Mouse (Mus musculus) olfactory bulb, adult 2 months (tissue): ENCODE data around the gene Ppdpf. TPM values are rescaled to one million over a fixed set of nuclear protein-coding genes. Genes with fewer than 3 reads are reported as not detected.

Experiments
- H3K27ac ChIP-seq: fragments of 200-500 bp; 2 replicates; pipeline ENCODE4 v1.5.1; 2012; ENCODE audit warnings: low read depth, low read length; ENCODE audit not compliant: insufficient read depth
- H3K4me1 ChIP-seq: fragments of 200-500 bp; 2 replicates; pipeline ENCODE4 v1.6.1; 2012; ENCODE audit warnings: low read length; ENCODE audit not compliant: control insufficient read depth, insufficient read depth
- H3K4me3 ChIP-seq: fragments of 200-500 bp; 2 replicates; pipeline ENCODE4 v1.5.1; 2012; ENCODE audit warnings: mild to moderate bottlenecking, low read depth, low read length, moderate library complexity; ENCODE audit not compliant: insufficient read depth
- CTCF ChIP-seq: fragments of 200-500 bp; IDR thresholded peaks from 2 replicates; pipeline ENCODE4 v1.5.1; 2012; ENCODE audit warnings: low read depth, mild to moderate bottlenecking, low read length, moderate library complexity; ENCODE audit not compliant: insufficient read depth
- POLR2A ChIP-seq: fragments of 200-500 bp; IDR thresholded peaks from 2 replicates; pipeline ENCODE4 v1.6.1; 2012; ENCODE audit warnings: mild to moderate bottlenecking, low read depth, low read length, moderate library complexity; ENCODE audit not compliant: insufficient read depth
- WGBS: fragments of 180-500 bp; shearing (Covaris S2); methylation state at CpG from one replicate; pipeline ENCODE4 v1.1.7; 2018; 5-methylcytosine and 5-hydroxymethylcytosine counted together
- polyA plus RNA-seq: library from polyadenylated mRNA; stranded (reverse); fragments of >200 nt; gene quantifications from 2 replicates; pipeline ENCODE4 v1.2.4, GENCODE M21; 2012; ENCODE audit warnings: low replicate concordance; ENCODE audit not compliant: missing spikeins, insufficient read depth, insufficient read length

The Ppdpf gene
- polyA plus RNA-seq, 1 experiment = not detected

GRCm38 (mm10) chr2:181158471-181158870, 28.6 kb upstream of the Ppdpf start:
- 82% methylated on average over 2 of the region's 2 CpGs for WGBS
- H3K4me1 ChIP-seq = peaks cover 40% of the 10 kb centered on the region
- peak overlapping the region; percentile 95 for H3K27ac ChIP-seq
- no peak for TF ChIP-seq POLR2A
- no peak for TF ChIP-seq CTCF
- no peak overlapping the region for H3K4me3 ChIP-seq

- 15% methylated on average over 7 of the region's 7 CpGs for WGBS
Observed at GRCm38 (mm10) chr2:181159091-181159514, 27.9 kb upstream of the Ppdpf start.

GRCm38 (mm10) chr2:181159771-181160170, 27.3 kb upstream of the Ppdpf start:
- 7% methylated on average over 2 of the region's 2 CpGs for WGBS
- H3K4me1 ChIP-seq = peaks cover 29% of the 10 kb centered on the region
- no peak for TF ChIP-seq POLR2A
- no peak for TF ChIP-seq CTCF
- no peak overlapping the region for H3K4me3 ChIP-seq
- peak overlapping the region; percentile 88 for H3K27ac ChIP-seq

More at GRCm38 (mm10) chr2:181159091-181159514, 27.9 kb upstream of the Ppdpf start:
- TF ChIP-seq POLR2A (no peak), CTCF (no peak)
- Histone ChIP-seq H3K4me1 (peaks cover 34% of the 10 kb centered on the region), H3K4me3 (no peak overlapping the region), H3K27ac (peak overlapping the region; percentile 88)

GRCm38 (mm10) chr2:181160821-181161220, 26.2 kb upstream of the Ppdpf start:
- TF ChIP-seq POLR2A (no peak), CTCF (no peak)
- H3K4me1 ChIP-seq = peaks cover 23% of the 10 kb centered on the region
- H3K4me3 ChIP-seq = no peak overlapping the region
- WGBS = 57% methylated on average over 4 of the region's 4 CpGs
- no peak overlapping the region for H3K27ac ChIP-seq

- 67% methylated on average over 5 of the region's 5 CpGs for WGBS
- no peak overlapping the region for H3K4me3 ChIP-seq
- H3K27ac ChIP-seq = no peak overlapping the region
- no peaks in the 10 kb centered on the region for H3K4me1 ChIP-seq
- TF ChIP-seq POLR2A = no peak
- TF ChIP-seq CTCF = no peak
Observed at GRCm38 (mm10) chr2:181166469-181166868, 20.6 kb upstream of the Ppdpf start.

GRCm38 (mm10) chr2:181174646-181175045, 12.4 kb upstream of the Ppdpf start:
- Histone ChIP-seq H3K27ac (no peak overlapping the region), H3K4me1 (no peaks in the 10 kb centered on the region), H3K4me3 (no peak overlapping the region)
- no peak for TF ChIP-seq POLR2A
- TF ChIP-seq CTCF = no peak
- 74% methylated on average over 3 of the region's 3 CpGs for WGBS

GRCm38 (mm10) chr2:181178015-181178414, 9.0 kb upstream of the Ppdpf start:
- Histone ChIP-seq H3K27ac (no peak overlapping the region), H3K4me3 (no peak overlapping the region), H3K4me1 (no peaks in the 10 kb centered on the region)
- TF ChIP-seq POLR2A (no peak), CTCF (no peak)
- 82% methylated on average over 3 of the region's 3 CpGs for WGBS

- H3K4me3 ChIP-seq = no peak overlapping the region
- TF ChIP-seq POLR2A (no peak), CTCF (no peak)
- H3K4me1 ChIP-seq = no peaks in the 10 kb centered on the region
- H3K27ac ChIP-seq = no peak overlapping the region
- WGBS = 92% methylated on average over 5 of the region's 5 CpGs
Observed at GRCm38 (mm10) chr2:181178471-181178870, 8.6 kb upstream of the Ppdpf start.

GRCm38 (mm10) chr2:181180898-181181297, 6.1 kb upstream of the Ppdpf start:
- no peaks in the 10 kb centered on the region for H3K4me1 ChIP-seq
- no peak overlapping the region for H3K27ac ChIP-seq
- WGBS = 40% methylated on average over 6 of the region's 6 CpGs
- no peak overlapping the region for H3K4me3 ChIP-seq
- TF ChIP-seq POLR2A (no peak), CTCF (no peak)

GRCm38 (mm10) chr2:181186635-181187034, 412 bp upstream of the Ppdpf start:
- TF ChIP-seq POLR2A (no peak), CTCF (peak; percentile 89)
- H3K4me1 ChIP-seq = peaks cover 6% of the 10 kb centered on the region
- peak overlapping the region; percentile 66 for H3K27ac ChIP-seq
- WGBS = under 1% methylated on average over 14 of the region's 14 CpGs
- H3K4me3 ChIP-seq = peak overlapping the region; percentile 69
